Mouse (Mus musculus): ENCODE data around the gene Ofcc1. TPM values are rescaled to one million over a fixed set of nuclear protein-coding genes. Genes with fewer than 3 reads are reported as not detected.

The Ofcc1 gene
- not detected in 2 replicates for polyA plus RNA-seq (2014; fragmentation: Nextera tagmentation; extraction: Ambion mirVana)

DNA sequence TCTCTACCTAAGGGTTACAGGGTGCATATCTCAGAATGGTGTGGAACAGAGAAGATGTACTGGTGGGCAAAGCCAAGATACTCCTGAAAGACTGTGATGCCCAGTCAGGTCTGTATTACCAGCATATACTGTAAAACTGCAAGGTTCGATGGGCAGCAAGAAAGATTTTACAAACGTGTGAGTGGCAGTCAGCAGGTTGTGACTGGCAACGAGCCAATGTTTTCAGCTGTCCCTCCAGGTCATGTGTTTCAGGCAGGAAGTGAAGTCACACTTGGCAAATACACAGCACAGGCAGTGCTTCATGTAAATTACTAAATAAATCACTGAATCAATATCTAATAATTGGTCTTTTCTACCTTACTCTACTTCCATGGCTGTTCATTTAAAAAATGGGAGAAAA is at the start of gene Ofcc1:
Gene Ofcc1, minus strand, starts transcription at position 163 of the 400 bp plus-strand sequence.
- H3K4me3 ChIP-seq (ENCODE audit: low read depth, low read length): no peak within 1 kb of the TSS
- no peaks in the 10 kb centered on the region for H3K9me3 ChIP-seq (ENCODE audit: control insufficient read depth, low read length)
- H3K27me3 ChIP-seq (replicated peaks; ENCODE audit: control insufficient read depth, insufficient read depth, low read length): no peaks in the 10 kb centered on the region
- no peak within 1 kb of the TSS for H3K4me2 ChIP-seq (ENCODE audit: low read length)
- H3K27ac ChIP-seq (ENCODE audit: low read depth): no peak within 1 kb of the TSS
- H3K36me3 ChIP-seq (ENCODE audit: control insufficient read depth, insufficient read depth, low read length): no peaks in the 10 kb centered on the region
- WGBS: 46% methylated on average over 3 of the region's 3 CpGs
- ATAC-seq (replicated peaks; ENCODE audit: low FRiP score, low TSS enrichment, low read depth) (no peak), DNase-seq (ENCODE audit: low spot score) (peak; percentile 56)
- H3K9ac ChIP-seq (ENCODE audit: low read length): no peak within 1 kb of the TSS
- peaks cover 4% of the 10 kb centered on the region for H3K4me1 ChIP-seq (replicated peaks; ENCODE audit: control insufficient read depth, insufficient read depth, low read length)

DNA sequence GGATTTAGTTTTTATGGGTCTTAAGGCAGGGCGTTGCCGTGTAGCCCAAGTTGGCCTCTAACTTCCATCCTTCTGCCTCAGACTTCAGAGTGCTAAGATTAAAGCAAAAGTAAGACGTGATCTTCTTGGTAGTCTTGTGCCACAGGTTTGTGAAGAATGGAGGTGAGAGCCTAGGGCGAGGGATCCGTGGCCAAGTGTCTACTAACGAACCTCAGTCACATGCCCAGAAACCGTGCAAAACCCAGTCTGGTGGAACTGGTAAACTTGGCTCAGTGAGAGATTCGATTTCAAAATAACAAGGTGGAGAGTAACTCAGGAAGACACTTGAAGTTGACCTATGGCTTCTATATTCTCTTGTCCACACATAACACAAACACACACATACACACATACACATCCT is 28.9 kb upstream of the Ofcc1 start:
- no peak for DNase-seq (ENCODE audit: low spot score)
- Histone ChIP-seq H3K27me3 (replicated peaks; ENCODE audit: control insufficient read depth, insufficient read depth, low read length) (no peaks in the 10 kb centered on the region), H3K4me3 (ENCODE audit: low read depth, low read length) (no peak overlapping the region), H3K4me1 (replicated peaks; ENCODE audit: control insufficient read depth, insufficient read depth, low read length) (no peaks in the 10 kb centered on the region), H3K4me2 (ENCODE audit: low read length) (no peak overlapping the region), H3K27ac (ENCODE audit: low read depth) (no peak overlapping the region), H3K36me3 (ENCODE audit: control insufficient read depth, insufficient read depth, low read length) (no peaks in the 10 kb centered on the region), H3K9ac (ENCODE audit: low read length) (no peak overlapping the region), H3K9me3 (ENCODE audit: control insufficient read depth, low read length) (no peaks in the 10 kb centered on the region)
- ATAC-seq (replicated peaks; ENCODE audit: low FRiP score, low TSS enrichment, low read depth): no peak
- WGBS: 86% methylated on average over 8 of the region's 8 CpGs

DNA sequence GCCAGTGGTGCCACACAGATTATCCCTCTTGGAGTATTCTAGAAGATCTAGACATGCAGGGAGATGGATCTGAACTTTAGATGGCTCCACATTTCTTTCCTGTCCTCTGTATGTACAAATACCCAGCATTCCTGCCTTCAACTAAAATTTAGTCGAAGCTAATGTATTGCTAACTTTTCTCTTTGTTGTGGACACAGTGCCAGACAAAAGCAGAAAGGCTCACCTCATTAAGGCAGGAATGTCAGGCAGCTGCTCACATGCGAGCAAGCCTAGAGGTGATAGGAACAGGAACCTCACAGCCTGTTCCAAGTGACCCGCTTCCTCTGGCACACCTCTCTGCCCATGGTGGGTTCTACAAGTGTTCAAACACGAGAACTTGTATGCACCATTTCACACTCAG is 26.2 kb upstream of the Ofcc1 start:
- WGBS: 60% methylated on average over 4 of the region's 4 CpGs
- H3K27ac ChIP-seq (ENCODE audit: low read depth): no peak overlapping the region
- H3K36me3 ChIP-seq (ENCODE audit: control insufficient read depth, insufficient read depth, low read length): no peaks in the 10 kb centered on the region
- H3K9me3 ChIP-seq (ENCODE audit: control insufficient read depth, low read length): no peaks in the 10 kb centered on the region
- H3K4me2 ChIP-seq (ENCODE audit: low read length): no peak overlapping the region
- H3K9ac ChIP-seq (ENCODE audit: low read length): no peak overlapping the region
- ATAC-seq (replicated peaks; ENCODE audit: low FRiP score, low TSS enrichment, low read depth) (no peak), DNase-seq (ENCODE audit: low spot score) (no peak)
- no peak overlapping the region for H3K4me3 ChIP-seq (ENCODE audit: low read depth, low read length)
- H3K27me3 ChIP-seq (replicated peaks; ENCODE audit: control insufficient read depth, insufficient read depth, low read length): no peaks in the 10 kb centered on the region
- 0 out of 2 replicates have a peak, but pooled peaks cover 5% of the 10 kb centered on the region for H3K4me1 ChIP-seq (replicated peaks; ENCODE audit: control insufficient read depth, insufficient read depth, low read length)

DNA sequence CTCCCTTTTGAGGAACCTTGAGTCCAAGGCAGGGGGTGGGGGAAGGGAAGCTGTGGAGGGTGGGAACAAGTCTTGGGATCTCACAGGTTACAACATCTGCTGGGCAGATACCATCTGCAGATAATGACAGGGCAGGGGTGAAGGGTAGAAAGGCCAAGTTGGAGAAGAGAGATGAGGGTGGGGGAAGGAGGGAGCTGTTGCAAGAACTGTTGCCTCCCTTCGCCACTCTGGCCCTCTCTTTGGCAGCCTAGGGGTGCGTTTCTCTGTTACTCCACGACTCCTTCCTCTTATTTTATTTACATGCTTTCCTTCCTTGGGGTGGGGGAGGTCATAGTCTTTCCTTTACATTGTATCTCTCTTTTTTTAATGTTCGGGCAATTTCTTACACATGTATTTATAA is 23.7 kb upstream of the Ofcc1 start:
- DNase-seq (ENCODE audit: low spot score) (no peak), ATAC-seq (replicated peaks; ENCODE audit: low FRiP score, low TSS enrichment, low read depth) (no peak)
- 0 out of 2 replicates have a peak, but pooled peaks cover 5% of the 10 kb centered on the region for H3K4me1 ChIP-seq (replicated peaks; ENCODE audit: control insufficient read depth, insufficient read depth, low read length)
- no peak overlapping the region for H3K4me3 ChIP-seq (ENCODE audit: low read depth, low read length)
- no peak overlapping the region for H3K9ac ChIP-seq (ENCODE audit: low read length)
- no peaks in the 10 kb centered on the region for H3K36me3 ChIP-seq (ENCODE audit: control insufficient read depth, insufficient read depth, low read length)
- H3K9me3 ChIP-seq (ENCODE audit: control insufficient read depth, low read length): 0 out of 2 replicates have a peak, but pooled peaks cover 2% of the 10 kb centered on the region
- 63% methylated on average over 4 of the region's 4 CpGs for WGBS
- no peaks in the 10 kb centered on the region for H3K27me3 ChIP-seq (replicated peaks; ENCODE audit: control insufficient read depth, insufficient read depth, low read length)
- H3K27ac ChIP-seq (ENCODE audit: low read depth): no peak overlapping the region
- H3K4me2 ChIP-seq (ENCODE audit: low read length): no peak overlapping the region

DNA sequence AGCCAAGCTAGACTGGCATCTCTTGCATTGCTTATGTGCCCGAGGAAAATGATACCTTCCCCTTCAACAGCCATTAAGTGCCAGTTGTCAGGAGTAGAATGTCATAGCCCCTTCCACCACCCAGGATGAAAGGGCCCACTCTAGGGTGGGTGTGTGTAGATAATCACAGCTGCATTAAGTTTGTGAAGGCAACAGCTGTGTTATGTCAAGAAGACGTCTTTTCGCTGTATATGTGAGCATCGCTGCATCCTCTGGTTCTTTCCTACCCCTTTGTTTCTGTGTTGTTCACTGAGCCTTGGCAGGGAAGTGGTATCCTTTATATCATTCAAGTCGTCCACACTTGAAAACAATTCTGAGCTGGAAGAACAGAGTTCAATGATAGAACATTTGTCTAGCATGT is 15.5 kb upstream of the Ofcc1 start:
- Histone ChIP-seq H3K4me3 (ENCODE audit: low read depth, low read length) (no peak overlapping the region), H3K4me2 (ENCODE audit: low read length) (no peak overlapping the region), H3K36me3 (ENCODE audit: control insufficient read depth, insufficient read depth, low read length) (no peaks in the 10 kb centered on the region), H3K9ac (ENCODE audit: low read length) (no peak overlapping the region), H3K27me3 (replicated peaks; ENCODE audit: control insufficient read depth, insufficient read depth, low read length) (no peaks in the 10 kb centered on the region), H3K27ac (ENCODE audit: low read depth) (no peak overlapping the region), H3K4me1 (replicated peaks; ENCODE audit: control insufficient read depth, insufficient read depth, low read length) (no peaks in the 10 kb centered on the region), H3K9me3 (ENCODE audit: control insufficient read depth, low read length) (0 out of 2 replicates have a peak, but pooled peaks cover 5% of the 10 kb centered on the region)
- no peak for ATAC-seq (replicated peaks; ENCODE audit: low FRiP score, low TSS enrichment, low read depth)
- no peak for DNase-seq (ENCODE audit: low spot score)
- WGBS: 42% methylated on average over 5 of the region's 5 CpGs

DNA sequence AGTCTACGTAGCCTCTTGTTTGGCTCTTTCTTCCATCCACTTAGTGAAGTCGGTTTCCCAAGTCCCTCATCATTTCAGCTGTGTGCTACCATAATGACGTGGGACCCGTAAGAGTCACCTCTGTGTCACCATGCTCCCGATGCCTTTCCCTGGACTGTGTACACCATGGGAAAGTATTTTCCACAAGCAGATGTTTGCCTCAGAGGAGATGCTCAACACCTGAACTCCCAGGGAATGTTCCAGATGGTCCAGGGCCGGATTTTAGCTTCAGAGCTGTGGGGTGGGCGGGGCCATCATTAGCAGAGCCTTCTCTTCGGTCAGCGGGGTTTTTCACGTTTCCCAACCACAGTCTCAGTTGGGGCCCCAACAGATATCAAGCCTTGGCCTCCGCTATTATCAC is 5.5 kb upstream of the Ofcc1 start:
- H3K27ac ChIP-seq (ENCODE audit: low read depth): no peak overlapping the region
- DNase-seq (ENCODE audit: low spot score) (no peak), ATAC-seq (replicated peaks; ENCODE audit: low FRiP score, low TSS enrichment, low read depth) (no peak)
- 85% methylated on average over 11 of the region's 11 CpGs for WGBS
- no peak overlapping the region for H3K4me3 ChIP-seq (ENCODE audit: low read depth, low read length)
- H3K9me3 ChIP-seq (ENCODE audit: control insufficient read depth, low read length): no peaks in the 10 kb centered on the region
- H3K9ac ChIP-seq (ENCODE audit: low read length): no peak overlapping the region
- no peaks in the 10 kb centered on the region for H3K36me3 ChIP-seq (ENCODE audit: control insufficient read depth, insufficient read depth, low read length)
- H3K27me3 ChIP-seq (replicated peaks; ENCODE audit: control insufficient read depth, insufficient read depth, low read length): no peaks in the 10 kb centered on the region
- no peak overlapping the region for H3K4me2 ChIP-seq (ENCODE audit: low read length)
- no peaks in the 10 kb centered on the region for H3K4me1 ChIP-seq (replicated peaks; ENCODE audit: control insufficient read depth, insufficient read depth, low read length)

DNA sequence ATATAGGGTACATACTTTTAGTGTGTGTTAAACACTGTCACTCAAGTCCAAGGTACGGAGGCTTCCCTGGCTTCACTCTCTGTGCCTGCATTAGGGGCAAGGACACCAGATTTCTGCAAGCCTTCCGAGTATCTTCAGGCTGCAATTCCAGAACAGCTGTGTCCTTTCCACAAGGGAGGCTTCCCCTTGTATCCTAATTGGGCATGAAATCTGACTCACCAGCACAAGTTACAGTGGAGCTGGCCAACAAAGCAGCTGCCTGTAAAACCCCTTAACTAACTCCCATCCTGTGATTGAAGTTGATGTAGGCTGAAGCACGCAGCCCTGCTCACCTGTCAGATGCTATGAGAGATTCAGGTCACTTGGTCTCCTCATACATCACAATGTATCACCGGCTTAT is 3.6 kb upstream of the Ofcc1 start:
- Histone ChIP-seq H3K9me3 (ENCODE audit: control insufficient read depth, low read length) (no peaks in the 10 kb centered on the region), H3K4me1 (replicated peaks; ENCODE audit: control insufficient read depth, insufficient read depth, low read length) (peaks cover 4% of the 10 kb centered on the region), H3K4me3 (ENCODE audit: low read depth, low read length) (no peak overlapping the region), H3K9ac (ENCODE audit: low read length) (no peak overlapping the region), H3K4me2 (ENCODE audit: low read length) (no peak overlapping the region), H3K36me3 (ENCODE audit: control insufficient read depth, insufficient read depth, low read length) (no peaks in the 10 kb centered on the region), H3K27ac (ENCODE audit: low read depth) (no peak overlapping the region), H3K27me3 (replicated peaks; ENCODE audit: control insufficient read depth, insufficient read depth, low read length) (no peaks in the 10 kb centered on the region)
- 40% methylated on average over 4 of the region's 4 CpGs for WGBS
- ATAC-seq (replicated peaks; ENCODE audit: low FRiP score, low TSS enrichment, low read depth): no peak
- DNase-seq (ENCODE audit: low spot score): no peak

DNA sequence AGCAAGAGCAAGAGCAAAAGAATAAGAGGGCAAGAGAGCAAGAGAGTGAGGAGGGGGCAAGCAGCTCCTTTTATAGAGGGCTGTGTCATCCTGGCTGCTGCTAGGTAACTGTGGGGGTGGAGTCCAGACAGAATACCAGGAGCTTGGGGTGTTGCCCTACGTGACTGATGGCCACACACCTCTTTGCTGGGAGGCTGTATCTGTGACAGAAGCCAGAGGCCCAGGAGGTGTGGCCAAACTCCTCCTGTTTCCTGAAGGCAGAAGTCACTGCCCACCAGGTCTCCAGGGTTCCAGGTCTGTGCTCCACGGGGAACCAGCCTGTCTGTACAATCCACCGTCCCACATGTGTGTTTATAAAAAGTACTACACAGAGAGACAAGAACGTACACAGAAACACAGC is 558 bp downstream of the Ofcc1 start:
- no peak for DNase-seq (ENCODE audit: low spot score)
- Histone ChIP-seq H3K4me3 (ENCODE audit: low read depth, low read length) (no peak overlapping the region), H3K9me3 (ENCODE audit: control insufficient read depth, low read length) (no peaks in the 10 kb centered on the region), H3K4me1 (replicated peaks; ENCODE audit: control insufficient read depth, insufficient read depth, low read length) (peaks cover 4% of the 10 kb centered on the region), H3K9ac (ENCODE audit: low read length) (no peak overlapping the region), H3K36me3 (ENCODE audit: control insufficient read depth, insufficient read depth, low read length) (no peaks in the 10 kb centered on the region), H3K4me2 (ENCODE audit: low read length) (no peak overlapping the region), H3K27ac (ENCODE audit: low read depth) (no peak overlapping the region), H3K27me3 (replicated peaks; ENCODE audit: control insufficient read depth, insufficient read depth, low read length) (no peaks in the 10 kb centered on the region)
- 24% methylated on average over 4 of the region's 4 CpGs for WGBS
- ATAC-seq (replicated peaks; ENCODE audit: low FRiP score, low TSS enrichment, low read depth): peak; percentile 81

DNA sequence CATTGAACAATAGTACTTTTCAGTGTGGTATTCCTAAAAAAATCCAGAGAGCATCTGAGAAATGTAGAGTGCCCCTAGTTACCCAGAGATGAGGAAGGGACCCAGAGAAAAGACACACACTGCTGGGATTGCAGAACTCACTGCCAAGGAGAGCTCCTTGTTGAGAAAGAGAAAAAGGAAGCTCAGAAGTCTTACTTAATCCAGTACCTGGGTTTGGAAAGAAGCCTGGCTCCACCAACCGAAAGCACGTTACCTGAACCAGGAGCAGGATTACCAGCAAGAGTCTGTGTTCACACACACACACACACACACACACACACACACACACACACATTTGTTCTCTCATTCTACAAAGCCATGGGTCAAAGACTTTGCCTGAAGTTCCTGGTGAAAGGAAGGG is 14.2 kb downstream of the Ofcc1 start:
- ATAC-seq (replicated peaks; ENCODE audit: low FRiP score, low TSS enrichment, low read depth): no peak
- Histone ChIP-seq H3K4me1 (replicated peaks; ENCODE audit: control insufficient read depth, insufficient read depth, low read length) (no peaks in the 10 kb centered on the region), H3K4me2 (ENCODE audit: low read length) (no peak overlapping the region), H3K9me3 (ENCODE audit: control insufficient read depth, low read length) (no peaks in the 10 kb centered on the region), H3K4me3 (ENCODE audit: low read depth, low read length) (no peak overlapping the region), H3K9ac (ENCODE audit: low read length) (no peak overlapping the region), H3K27ac (ENCODE audit: low read depth) (no peak overlapping the region), H3K36me3 (ENCODE audit: control insufficient read depth, insufficient read depth, low read length) (no peaks in the 10 kb centered on the region), H3K27me3 (replicated peaks; ENCODE audit: control insufficient read depth, insufficient read depth, low read length) (no peaks in the 10 kb centered on the region)
- DNase-seq (ENCODE audit: low spot score): no peak
- WGBS: 98% methylated on average over 2 of the region's 2 CpGs

Data from intestine, embryonic 14.5 days (tissue).